Mouse (Mus musculus) G1E (cell line): ENCODE data around the gene Vps11.

Experiments
- CTCF ChIP-seq: IDR thresholded peaks from 2 replicates; pipeline ENCODE4 v1.5.1; 2012; ENCODE audit warnings: low read depth, low read length, inconsistent platforms, mixed read lengths
- GATA1 ChIP-seq: IDR thresholded peaks from 2 replicates; pipeline ENCODE4 v1.6.1; 2012; ENCODE audit warnings: borderline replicate concordance, low read length, inconsistent platforms, mixed read lengths
- TAL1 ChIP-seq: conservative IDR thresholded peaks from 2 replicates; pipeline ENCODE4 v1.6.1; 2012; ENCODE audit warnings: low read depth, low read length, inconsistent platforms, mixed read lengths

DNA sequence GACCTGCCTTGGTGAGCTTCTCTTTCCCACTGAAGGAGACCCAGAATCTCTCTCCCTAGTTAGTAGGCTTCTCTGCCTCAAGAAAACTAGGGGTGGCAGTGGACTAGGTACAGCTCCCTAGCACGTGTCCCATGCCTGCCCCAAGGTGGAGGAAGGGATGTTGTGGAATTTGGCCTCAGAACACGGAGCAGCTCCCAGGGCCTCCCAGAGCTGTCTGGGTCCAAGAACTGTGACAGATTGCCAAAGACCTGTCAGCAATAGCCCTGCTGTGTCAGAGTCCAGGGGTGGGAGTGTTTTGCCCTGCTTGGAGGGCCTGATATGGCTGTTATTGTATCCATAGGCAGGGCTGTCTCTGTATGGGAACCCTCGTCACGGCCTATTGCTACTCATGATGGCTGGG, 39.6 kb upstream of the Vps11 start:
- no peak for TF ChIP-seq CTCF
- no peak for TF ChIP-seq GATA1
- no peak for TF ChIP-seq TAL1
